26 mouse cellular contexts compared by ENCODE assay signal in the genomic region with DNA sequence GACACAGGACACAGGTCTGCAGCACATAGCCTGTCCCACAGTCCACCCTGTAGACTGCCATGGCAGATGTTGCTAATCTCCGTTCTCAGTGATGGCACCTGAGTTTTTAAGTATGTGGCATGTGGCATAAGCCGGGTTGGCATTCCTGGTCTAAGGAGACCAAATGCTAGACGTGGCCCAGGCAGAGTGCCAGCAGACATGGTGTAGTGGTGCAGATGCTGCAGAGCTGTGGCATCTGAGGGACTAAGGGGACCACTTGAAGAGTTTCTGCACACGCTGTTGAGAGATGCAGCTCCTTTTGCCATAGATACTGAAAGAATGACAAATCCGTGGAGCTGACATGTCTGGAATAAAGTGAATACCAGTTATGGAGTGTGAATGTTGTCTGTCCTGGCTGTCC. TPM values are rescaled to one million over a fixed set of nuclear protein-coding genes. Genes with fewer than 3 reads are reported as not detected.
"Had no signal": no experiment of that assay in that cellular context is flagged by ENCODE, and none has a peak within 500 bp of the region (broad histone marks: within the 10 kb centered on the region; RNA-seq: fewer than 3 reads in every experiment).

No protein-coding gene starts in this region.

- H3K27ac ChIP-seq: liver, embryonic 15.5 days; lung, embryonic 15.5 days; macrophage; midbrain, embryonic 13.5 days; midbrain, embryonic 15.5 days; neural tube, embryonic 12.5 days had no signal

- H3K27me3 ChIP-seq: liver, embryonic 15.5 days; lung, embryonic 15.5 days; megakaryocyte, embryonic 14.5 days; midbrain, embryonic 15.5 days; neural tube, embryonic 12.5 days had no signal

- H3K4me3 ChIP-seq: liver, embryonic 15.5 days; lung, embryonic 15.5 days; megakaryocyte, embryonic 14.5 days; midbrain, embryonic 13.5 days; midbrain, embryonic 15.5 days; neural tube, embryonic 12.5 days had no signal

- ATAC-seq: liver, postnatal 0 days; lung, postnatal 0 days; midbrain, embryonic 13.5 days; midbrain, embryonic 15.5 days had no signal

- H3K9me3 ChIP-seq: liver, embryonic 15.5 days; lung, embryonic 15.5 days; megakaryocyte, embryonic 14.5 days; midbrain, embryonic 13.5 days; midbrain, embryonic 15.5 days; neural tube, embryonic 12.5 days had no signal

- DNase-seq: liver, postnatal 0 days; lung, adult 2 months; lung, postnatal 14 days; lung, postnatal 36 days; right cerebral cortex, postnatal 14 days; thymus, adult 18-20 months; thymus, postnatal 14 days; thymus, postnatal 36 days had no signal

- H3K4me2 ChIP-seq: liver, embryonic 15.5 days; lung, embryonic 15.5 days; midbrain, embryonic 11.5 days; midbrain, embryonic 13.5 days; midbrain, embryonic 15.5 days; neural tube, embryonic 12.5 days had no signal

- H3K9ac ChIP-seq: liver, embryonic 15.5 days; liver, postnatal 0 days; lung, embryonic 15.5 days; midbrain, embryonic 13.5 days; midbrain, embryonic 15.5 days; neural tube, embryonic 12.5 days had no signal

RNA-seq across cellular contexts. Expression of gene Gm11034, which starts 9.2 kb away (rescaled TPM):
- total RNA-seq: megakaryocyte progenitor cell, adult 5-6 weeks; midbrain, postnatal 0 days; monocyte, adult 5-6 weeks; neutrophil, adult 5-6 weeks had no signal
- polyA plus RNA-seq: liver, embryonic 15.5 days; liver, postnatal 0 days; lung, adult 2 months; lung, embryonic 15.5 days; lung, postnatal 0 days; macrophage; midbrain, embryonic 11.5 days; midbrain, embryonic 13.5 days; midbrain, embryonic 15.5 days; midbrain, postnatal 0 days; neural tube, embryonic 12.5 days; neural tube, embryonic 14.5 days; spleen, adult 2 months; stomach, embryonic 14.5 days; stomach, embryonic 16.5 days; thymus, postnatal 0 days had no signal

RNA-seq across cellular contexts. Expression of gene Cib3, which starts 10.0 kb away (rescaled TPM):
- total RNA-seq: megakaryocyte progenitor cell, adult 5-6 weeks; midbrain, postnatal 0 days had no signal
- polyA plus RNA-seq: liver, embryonic 15.5 days; liver, postnatal 0 days; macrophage; midbrain, embryonic 11.5 days; midbrain, embryonic 13.5 days; midbrain, embryonic 15.5 days; midbrain, postnatal 0 days; neural tube, embryonic 12.5 days; neural tube, embryonic 14.5 days; stomach, embryonic 14.5 days; stomach, embryonic 16.5 days had no signal

RNA-seq across cellular contexts. Expression of gene Hsh2d, which starts 33.2 kb away (rescaled TPM):
- polyA plus RNA-seq: midbrain, embryonic 11.5 days; midbrain, embryonic 15.5 days; midbrain, postnatal 0 days; neural tube, embryonic 12.5 days; neural tube, embryonic 14.5 days had no signal
